ENCODE assay signal across 10 mouse cellular contexts in genomic region chr3:37845313-37846023, GRCm38 (mm10).
DNase-seq lines count a peak whose midpoint lies in the region; ATAC-seq and TF ChIP-seq lines count a peak whose summit lies in the region.
"Had no signal": no experiment of that assay in that cellular context is flagged by ENCODE, and none has a peak within 500 bp of the region (broad histone marks: within the 10 kb centered on the region; RNA-seq: fewer than 3 reads in every experiment).

No protein-coding gene starts in this region.

- no peak overlapping the region for H3K9ac ChIP-seq in hindbrain, postnatal 0 days (replicated peaks; ENCODE audit: low read length)
- H3K9ac ChIP-seq: limb, embryonic 12.5 days had no signal

- H3K4me3 ChIP-seq in hindbrain, postnatal 0 days (ENCODE audit: low read length): no peak overlapping the region
- no peak overlapping the region for H3K4me3 ChIP-seq in hindbrain, embryonic 10.5 days
- H3K4me3 ChIP-seq: erythroblast, embryonic 14.5 days; limb, embryonic 12.5 days had no signal

- H3K27me3 ChIP-seq in hindbrain, postnatal 0 days (ENCODE audit: insufficient read depth, low read length): no peaks in the 10 kb centered on the region
- H3K27me3 ChIP-seq in hindbrain, embryonic 10.5 days (ENCODE audit: insufficient read depth, poor library complexity, severe bottlenecking): no peaks in the 10 kb centered on the region
- H3K27me3 ChIP-seq: limb, embryonic 12.5 days had no signal

- peak; percentile 42 for DNase-seq in hindbrain, postnatal 0 days (ENCODE audit: low spot score)
- no peak for DNase-seq in hindbrain, embryonic 10.5 days (ENCODE audit: low spot score)
- peak; percentile 74 for DNase-seq in NIH3T3 (ENCODE audit: low read depth)
- peak; percentile 65 for DNase-seq in gastrocnemius, postnatal 25 days
- DNase-seq in kidney, postnatal 36 days: peak; percentile 22 to 48
- no peak for DNase-seq in spleen, postnatal 10 days (ENCODE audit: low spot score in 2 of 2)
- no peak for DNase-seq in left cerebral cortex, postnatal 25 days (ENCODE audit: low spot score in 2 of 2)

- H3K4me1 ChIP-seq in hindbrain, postnatal 0 days (ENCODE audit: insufficient read depth, low read length): no peaks in the 10 kb centered on the region
- H3K4me1 ChIP-seq in hindbrain, embryonic 10.5 days (replicated peaks): no peaks in the 10 kb centered on the region

- no peak for TF ChIP-seq CTCF in hindbrain, postnatal 0 days (IDR thresholded peaks at IDR 0.05; ENCODE audit: low read depth)

- ATAC-seq in hindbrain, postnatal 0 days: no peak
- no peak for ATAC-seq in monocyte, adult 5-6 weeks (replicated peaks; ENCODE audit: insufficient number of reproducible peaks, low FRiP score, low TSS enrichment, poor library complexity, severe bottlenecking)

- H3K27ac ChIP-seq in hindbrain, postnatal 0 days: no peak overlapping the region
- no peak overlapping the region for H3K27ac ChIP-seq in hindbrain, embryonic 10.5 days

- intact Hi-C loops in left cerebral cortex, postnatal 25 days (cut with DNase I): no loop called here

- H3K4me2 ChIP-seq in hindbrain, postnatal 0 days (ENCODE audit: low read depth, low read length): no peak overlapping the region
- H3K4me2 ChIP-seq: limb, embryonic 12.5 days had no signal

- 64% methylated on average over 11 of the region's 11 CpGs for WGBS in hindbrain, postnatal 0 days
- WGBS in hindbrain, embryonic 10.5 days: 86% methylated on average over 11 of the region's 11 CpGs

- H3K36me3 ChIP-seq in hindbrain, postnatal 0 days (ENCODE audit: insufficient read depth, low read length): no peaks in the 10 kb centered on the region
- no peaks in the 10 kb centered on the region for H3K36me3 ChIP-seq in hindbrain, embryonic 10.5 days
- H3K36me3 ChIP-seq: limb, embryonic 12.5 days had no signal

- no peaks in the 10 kb centered on the region for H3K9me3 ChIP-seq in hindbrain, postnatal 0 days (ENCODE audit: low read length)
- H3K9me3 ChIP-seq in hindbrain, embryonic 10.5 days: no peaks in the 10 kb centered on the region
- H3K9me3 ChIP-seq: limb, embryonic 12.5 days had no signal

Comparison
In these comparisons a context has a peak if more than half of its experiments do, and no peak if none do; other contexts are left out.
1. DNase-seq: peak in hindbrain, postnatal 0 days (single experiment), NIH3T3 (single experiment), gastrocnemius, postnatal 25 days (single experiment) and kidney, postnatal 36 days (2 of 2); none in hindbrain, embryonic 10.5 days (single experiment), spleen, postnatal 10 days (0 of 2) and left cerebral cortex, postnatal 25 days (0 of 2).